Mouse (Mus musculus) kidney, postnatal 14 days (tissue): ENCODE results near the gene Lmod3.
"Not testable (repeated sequence)": the region's sequence is repeated elsewhere in the genome, so short reads cannot be mapped to it uniquely, and the experiment has no call there.

ENCODE experiments used
- DNase-seq: peaks from one replicate; pipeline ENCODE4 v3.0.0; 2022; ENCODE audit warnings: mixed read lengths

Lmod3 gene

GRCm38 (mm10) chr6:97275760-97276159 is 23.2 kb upstream of the Lmod3 start:
- DNase-seq, result no peak

- DNase-seq, result no peak
Observed at GRCm38 (mm10) chr6:97273777-97274176, 21.2 kb upstream of the Lmod3 start.

GRCm38 (mm10) chr6:97273058-97273710 is 20.6 kb upstream of the Lmod3 start:
- no peak for DNase-seq

GRCm38 (mm10) chr6:97272349-97272748 is 19.8 kb upstream of the Lmod3 start:
- DNase-seq, result no peak

- DNase-seq, result no peak
Observed at GRCm38 (mm10) chr6:97269596-97269995, 17.0 kb upstream of the Lmod3 start.

- DNase-seq, result no peak
Observed at GRCm38 (mm10) chr6:97267132-97267531, 14.6 kb upstream of the Lmod3 start.

GRCm38 (mm10) chr6:97266661-97267060 is 14.1 kb upstream of the Lmod3 start:
- DNase-seq, result no peak

- no peak for DNase-seq
Observed at GRCm38 (mm10) chr6:97265705-97266104, 13.1 kb upstream of the Lmod3 start.

GRCm38 (mm10) chr6:97265240-97265639 is 12.7 kb upstream of the Lmod3 start:
- no peak for DNase-seq

GRCm38 (mm10) chr6:97263750-97264149 is 11.2 kb upstream of the Lmod3 start:
- DNase-seq, result not testable (repeated sequence)

GRCm38 (mm10) chr6:97262229-97262628 is 9.7 kb upstream of the Lmod3 start:
- no peak for DNase-seq

- not testable (repeated sequence) for DNase-seq
Observed at GRCm38 (mm10) chr6:97259926-97260325, 7.4 kb upstream of the Lmod3 start.

- DNase-seq, result no peak
Observed at GRCm38 (mm10) chr6:97258489-97258888, 5.9 kb upstream of the Lmod3 start.

GRCm38 (mm10) chr6:97252086-97252485 is 473 bp downstream of the Lmod3 start:
- no peak for DNase-seq

GRCm38 (mm10) chr6:97250966-97251365 is 1.6 kb downstream of the Lmod3 start:
- DNase-seq, result peak; percentile 68

GRCm38 (mm10) chr6:97245200-97245599 is 7.4 kb downstream of the Lmod3 start:
- no peak for DNase-seq

- no peak for DNase-seq
Observed at GRCm38 (mm10) chr6:97242522-97242921, 10.0 kb downstream of the Lmod3 start.

- DNase-seq, result no peak
Observed at GRCm38 (mm10) chr6:97240092-97240491, 12.5 kb downstream of the Lmod3 start.

GRCm38 (mm10) chr6:97239360-97239759 is 13.2 kb downstream of the Lmod3 start:
- no peak for DNase-seq

- no peak for DNase-seq
Observed at GRCm38 (mm10) chr6:97236088-97236487, 16.5 kb downstream of the Lmod3 start.

- no peak for DNase-seq
Observed at GRCm38 (mm10) chr6:97234911-97235668, 17.5 kb downstream of the Lmod3 start.

- DNase-seq, result no peak
Observed at GRCm38 (mm10) chr6:97227067-97227847, 25.3 kb downstream of the Lmod3 start.

GRCm38 (mm10) chr6:97226083-97226491 is 26.5 kb downstream of the Lmod3 start:
- DNase-seq, result no peak

- DNase-seq, result no peak
Observed at GRCm38 (mm10) chr6:97224505-97224904, 28.1 kb downstream of the Lmod3 start.
